Mouse (Mus musculus) B cell, adult 2 months (primary cell): ENCODE data around the gene Tcaim.
A peak's percentile ranks its signal among the peaks of the same experiment; 100 is the strongest.
"Not testable (repeated sequence)": the region's sequence is repeated elsewhere in the genome, so short reads cannot be mapped to it uniquely, and the experiment has no call there.

Source experiments
- DNase-seq, 2 experiments: peaks; one replicate each; pipeline ENCODE4 v3.0.0; 2022

Tcaim gene

DNA sequence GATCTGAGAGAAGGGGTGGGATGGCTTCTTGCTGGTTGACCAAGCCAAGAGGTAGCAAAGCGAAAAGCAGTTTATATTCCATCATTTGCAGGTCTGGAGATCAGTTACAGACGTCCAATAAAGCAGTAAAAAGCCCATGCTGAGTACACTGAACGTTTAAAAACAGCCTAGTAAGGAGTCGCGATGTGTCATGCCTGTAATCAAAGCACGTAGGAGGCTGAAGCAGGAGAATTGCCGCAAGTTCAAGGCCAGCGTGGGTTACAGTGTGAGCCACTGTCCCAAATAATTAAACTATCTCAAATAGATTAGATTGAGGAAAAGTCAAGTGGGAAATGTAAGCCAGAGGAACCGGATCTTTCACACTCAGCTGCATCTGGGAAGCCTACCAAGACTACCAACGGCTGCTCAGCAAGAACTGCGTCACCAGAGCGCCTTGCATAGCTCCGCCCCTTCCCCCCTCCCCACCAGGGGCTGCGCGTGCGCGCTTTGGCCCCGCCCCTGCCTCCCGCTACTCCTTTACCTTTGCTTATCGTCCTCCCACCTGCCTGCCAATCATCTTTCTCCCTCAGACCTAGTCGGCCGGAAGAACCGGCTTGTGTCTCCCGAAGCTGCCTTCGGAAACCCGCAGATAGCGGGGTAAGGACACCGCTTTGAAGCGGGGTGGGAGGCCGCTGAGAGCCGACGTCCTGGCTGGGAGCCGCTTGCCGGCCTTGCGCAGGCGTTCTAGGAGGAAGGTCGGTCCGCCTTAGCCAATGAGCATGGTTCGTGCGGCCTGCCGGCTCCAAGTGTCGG, at the start of gene Tcaim:
Tcaim (plus strand) TSS at position 487 of the 792 bp plus-strand sequence.
- peak; percentile 90 to 91 for DNase-seq

DNA sequence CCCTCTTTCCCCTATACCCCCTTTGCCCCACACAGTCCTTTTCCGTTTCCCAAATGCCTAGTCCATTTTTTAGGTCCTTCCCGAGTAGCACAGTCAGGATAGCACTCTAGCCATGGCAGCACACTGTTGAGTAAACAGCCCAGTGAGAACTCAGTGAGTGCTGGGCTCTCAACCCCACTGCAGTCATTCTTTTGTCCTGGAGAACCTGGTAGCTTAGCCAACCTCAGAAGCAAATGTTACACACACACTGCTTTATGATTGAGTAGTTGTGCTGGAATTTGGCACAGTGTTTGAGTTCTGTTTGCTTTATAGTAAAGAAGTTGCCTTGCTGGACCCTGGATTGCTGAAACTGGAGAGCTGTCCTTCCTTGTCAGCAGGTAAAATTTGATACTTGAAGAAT, 47.7 kb upstream of the Tcaim start:
- DNase-seq = no peak

DNA sequence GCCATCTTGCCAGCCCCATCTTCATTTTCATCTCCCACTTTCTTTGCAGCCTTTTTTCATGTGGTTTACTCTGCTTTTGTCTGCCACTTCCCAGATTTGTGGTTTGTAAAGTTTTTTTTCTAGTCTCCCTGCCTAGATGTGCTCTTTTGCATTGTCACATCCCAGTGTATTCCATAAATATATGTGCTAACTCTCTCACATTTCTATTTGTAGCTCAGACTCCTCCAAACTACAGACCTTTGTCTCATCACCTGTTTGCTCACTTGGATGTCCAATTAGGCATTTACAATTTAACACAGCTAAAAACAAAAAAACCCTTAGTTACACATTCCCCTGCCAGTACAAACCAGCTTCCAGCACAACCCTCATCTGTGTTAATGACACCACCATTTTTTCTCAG, 45.2 kb upstream of the Tcaim start:
- DNase-seq = no peak

DNA sequence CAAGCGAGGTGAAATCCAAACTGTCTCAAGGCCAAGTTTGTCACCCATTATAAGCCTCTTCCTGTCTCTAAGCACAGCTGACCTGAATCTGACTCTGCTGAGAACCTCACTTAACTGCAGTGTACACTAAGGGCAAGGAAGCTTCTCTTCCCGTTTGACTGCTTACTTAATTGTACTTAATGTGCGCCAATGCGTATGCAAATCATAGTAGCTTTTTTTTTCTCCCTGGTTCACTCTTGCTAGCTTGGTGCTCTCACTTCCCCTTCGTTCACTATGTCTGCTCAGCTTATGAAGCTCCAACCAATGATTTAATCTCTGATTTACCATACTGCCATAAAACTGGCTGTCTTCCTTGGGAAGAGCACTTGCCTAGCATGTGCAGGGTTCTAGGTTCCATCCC, 20.1 kb upstream of the Tcaim start:
- peak; percentile 51 to 56 for DNase-seq

DNA sequence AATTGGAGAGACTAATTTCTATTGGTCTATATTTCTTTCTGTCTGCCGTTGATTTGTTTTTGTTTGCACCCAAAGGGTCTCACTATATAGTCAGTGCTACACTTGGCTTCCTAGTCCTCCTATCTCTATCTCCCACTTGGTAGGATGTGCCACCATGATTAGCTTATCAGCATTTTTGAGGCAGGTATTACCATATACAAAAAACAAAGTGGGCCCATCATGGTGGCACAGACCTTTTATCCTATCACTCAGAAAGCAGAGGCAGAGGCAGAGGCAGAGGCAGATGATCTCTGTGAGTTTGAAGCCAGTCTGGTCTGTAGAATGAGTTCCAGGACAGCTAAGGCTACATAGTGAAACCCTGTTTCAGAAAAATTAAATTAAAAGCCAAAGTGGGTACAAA, 18.8 kb upstream of the Tcaim start:
- DNase-seq = no peak

DNA sequence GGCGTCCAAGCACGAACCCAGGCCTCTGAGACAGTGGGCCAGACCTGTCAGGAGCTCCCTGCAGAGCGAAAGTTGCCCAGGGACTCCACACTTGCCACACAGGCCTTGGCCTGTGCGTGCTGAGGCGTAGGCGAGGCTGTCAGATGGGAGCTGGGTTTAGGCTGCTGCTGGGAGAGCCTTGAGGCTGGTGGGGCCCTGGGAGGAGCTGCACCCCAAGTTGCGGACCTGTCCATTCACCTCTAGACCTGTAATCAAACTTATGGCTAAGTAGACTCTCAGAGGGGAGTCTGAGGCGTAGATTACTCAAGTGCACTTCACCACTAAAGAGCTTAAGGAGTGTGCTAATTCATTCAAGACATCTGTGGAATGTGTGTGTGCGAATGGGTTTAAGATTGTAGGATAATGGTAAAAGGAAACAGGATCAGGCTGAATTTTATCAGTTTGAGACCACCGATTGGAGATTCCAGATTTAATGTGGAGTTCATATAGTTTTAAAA, 554 bp downstream of the Tcaim start:
- no peak for DNase-seq

DNA sequence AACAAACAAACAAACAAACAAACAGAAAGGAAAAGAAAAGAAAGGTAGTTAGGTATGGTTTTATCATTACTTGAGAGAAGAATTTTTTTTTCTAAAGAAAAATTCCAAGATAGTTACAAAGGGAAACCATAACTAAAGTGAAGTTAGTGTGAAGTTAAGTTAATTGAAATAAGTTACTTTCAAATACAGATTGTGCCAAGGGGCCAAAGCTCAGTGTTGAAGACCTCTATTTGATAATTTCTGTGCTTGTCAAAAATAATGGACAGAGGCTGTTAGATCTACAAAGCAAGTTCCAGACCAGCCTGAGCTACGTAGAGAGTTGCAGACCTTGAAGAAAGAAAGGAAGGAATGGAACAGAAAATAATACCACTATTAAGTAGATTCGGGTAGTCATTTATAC, 1.8 kb downstream of the Tcaim start:
- DNase-seq = no peak

DNA sequence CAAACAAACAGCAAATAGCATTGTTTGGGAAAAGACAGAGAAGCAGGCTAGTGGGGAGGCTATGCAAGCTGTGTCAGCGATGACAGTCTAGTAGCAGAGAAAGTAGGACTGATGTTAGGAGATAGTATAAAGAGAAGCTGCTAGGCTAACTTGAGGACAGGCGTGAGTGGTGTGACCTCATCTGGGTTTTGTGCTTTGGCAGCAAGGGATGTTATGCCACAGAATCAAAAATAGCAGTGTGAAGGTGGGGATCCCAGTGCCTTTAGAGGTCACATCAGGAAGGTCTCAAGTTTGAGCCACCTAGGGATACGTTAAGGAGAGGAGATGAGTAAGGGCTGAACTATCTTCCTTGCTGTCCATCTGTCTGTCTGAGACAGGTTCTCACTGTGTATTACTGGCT, 4.9 kb downstream of the Tcaim start:
- no peak for DNase-seq

DNA sequence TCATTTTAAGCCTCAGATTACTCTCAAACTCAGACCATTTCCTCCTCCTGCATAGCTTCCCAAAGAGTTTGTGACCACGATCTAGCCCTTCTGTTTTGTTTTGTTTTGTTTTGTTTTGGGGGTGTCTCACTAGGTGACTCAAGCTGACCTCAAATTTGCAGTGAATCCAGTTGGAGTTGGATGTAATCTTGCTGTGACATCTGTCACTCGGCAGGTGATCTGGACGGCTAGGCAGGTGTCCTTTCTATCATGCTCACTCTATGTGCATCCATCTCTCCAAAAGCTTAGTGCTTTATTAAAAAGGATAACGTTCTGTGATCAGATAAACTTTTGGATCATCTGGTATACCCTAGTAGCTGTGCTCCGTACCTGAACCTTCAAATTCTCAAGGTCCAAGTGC, 7.0 kb downstream of the Tcaim start:
- DNase-seq = no peak

DNA sequence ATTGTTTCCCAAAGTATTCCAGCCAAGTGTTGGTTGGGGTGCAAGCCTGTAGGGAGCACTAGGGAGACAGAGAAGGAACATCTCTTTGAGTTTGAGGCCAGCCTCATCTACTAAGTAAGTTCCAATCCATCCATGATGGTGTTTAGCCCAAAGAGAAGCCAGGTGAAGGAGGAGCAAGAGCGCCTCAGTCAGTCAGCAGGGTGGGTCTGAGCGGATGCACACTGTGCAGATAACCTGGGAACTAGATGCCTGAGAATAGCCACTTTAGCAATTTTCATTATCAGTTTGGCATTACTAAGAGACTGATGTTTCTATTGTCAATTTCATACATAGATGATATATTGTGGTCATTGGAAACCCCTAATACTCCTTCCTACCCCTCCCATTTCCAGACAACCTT, 9.4 kb downstream of the Tcaim start:
- DNase-seq = no peak

DNA sequence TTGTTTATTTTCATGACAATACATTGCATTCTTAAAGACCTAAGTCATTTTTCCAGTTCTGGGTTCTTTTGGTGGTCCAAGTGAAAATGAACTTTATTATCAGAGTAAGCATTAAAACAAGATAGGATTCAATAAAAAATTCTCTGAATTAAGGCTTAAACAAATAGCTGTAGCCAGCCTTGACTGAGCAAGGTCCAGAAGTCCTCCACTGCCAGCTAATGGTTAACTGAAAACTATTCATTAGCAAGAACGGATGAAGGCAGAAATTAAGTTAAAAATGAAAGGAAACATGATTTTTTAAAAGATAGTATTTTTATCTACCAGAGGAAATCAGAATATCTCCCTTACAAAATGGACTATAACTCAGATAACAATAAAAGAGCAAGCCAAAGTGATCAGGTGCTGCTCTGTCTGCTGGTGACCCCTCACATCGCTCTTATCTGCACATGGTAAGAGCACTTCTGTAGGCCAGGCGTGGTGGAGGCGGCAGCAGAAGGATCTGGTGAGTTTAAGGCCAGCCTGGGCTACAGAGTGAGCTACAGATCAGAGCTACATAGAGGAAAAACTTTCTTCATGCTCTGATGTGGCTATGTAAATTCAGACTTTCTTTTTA, 10.0 kb downstream of the Tcaim start:
- no peak for DNase-seq

DNA sequence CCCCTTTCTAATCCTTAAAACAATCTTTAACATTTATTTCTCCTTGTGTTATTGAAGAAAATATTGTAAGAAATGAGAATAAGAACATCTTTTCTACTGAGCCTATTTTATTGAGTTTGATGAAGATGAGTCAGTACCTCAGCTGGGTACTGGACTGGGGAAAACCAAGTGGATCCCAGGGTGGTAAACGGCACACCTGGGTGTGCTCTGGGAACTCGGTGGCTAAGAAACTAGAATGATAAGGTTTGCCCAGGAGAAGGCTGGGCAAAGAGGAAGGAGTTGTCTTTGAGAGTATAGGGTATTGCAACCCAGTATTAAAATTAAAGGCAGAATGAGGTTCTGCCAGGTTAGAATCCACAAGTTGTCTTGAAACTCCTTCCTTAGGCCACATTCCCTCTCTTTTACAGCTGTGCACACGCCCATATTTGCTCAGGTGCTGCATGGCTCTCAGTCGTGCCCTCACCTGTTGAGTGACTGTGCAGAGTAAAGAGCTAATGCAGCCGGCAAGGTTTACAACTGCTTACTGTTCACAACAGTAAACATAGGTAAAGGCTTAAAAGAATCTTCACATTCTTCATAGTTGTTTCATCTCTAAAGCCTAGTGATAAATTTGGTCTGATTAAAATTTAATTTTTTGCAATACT, 18.2 kb downstream of the Tcaim start:
- DNase-seq = no peak

DNA sequence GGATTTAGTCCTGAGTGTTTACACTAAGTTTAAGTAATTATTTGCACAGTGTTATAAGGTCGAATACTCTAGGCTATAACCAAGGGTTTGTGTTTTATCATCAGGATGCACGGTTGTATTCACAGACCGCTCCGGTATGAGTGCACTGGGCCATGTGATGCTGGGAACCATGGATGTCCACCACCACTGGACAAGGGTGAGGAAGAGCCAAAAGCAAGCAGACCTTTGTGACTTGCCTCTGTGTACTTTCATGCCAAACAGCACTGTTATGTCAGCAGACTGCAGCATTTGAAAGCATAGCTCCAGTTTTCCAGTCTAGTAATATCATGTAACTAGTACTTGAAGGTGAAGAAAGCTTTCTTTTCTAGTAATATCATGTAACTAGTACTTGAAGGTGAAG, 21.4 kb downstream of the Tcaim start:
- DNase-seq = no peak

DNA sequence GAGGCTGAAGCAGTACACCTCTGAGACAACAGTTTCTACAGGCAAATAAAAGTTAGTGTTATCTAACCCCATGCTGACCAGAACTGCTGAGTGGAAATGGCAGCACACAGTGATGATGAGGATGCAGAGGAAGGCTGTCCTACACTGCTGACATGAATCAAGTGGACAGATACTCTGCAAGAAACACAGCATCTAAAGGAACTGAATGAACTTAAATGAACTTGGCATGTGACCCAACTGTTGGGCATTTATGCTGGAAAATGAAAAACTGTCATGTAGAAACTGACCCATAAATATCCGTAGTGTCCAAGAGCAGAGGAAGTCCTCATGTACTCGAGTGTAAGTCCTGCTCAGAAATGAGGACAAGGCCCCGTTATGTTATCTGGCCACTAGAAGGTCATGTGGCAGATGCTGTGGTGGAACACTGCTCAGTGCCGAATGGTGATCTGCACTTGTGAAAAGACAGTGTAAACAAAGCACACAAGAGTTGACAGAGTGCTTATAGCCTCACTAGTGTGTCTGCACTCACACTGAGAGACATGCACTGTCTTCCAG, 24.6 kb downstream of the Tcaim start:
- no peak for DNase-seq

DNA sequence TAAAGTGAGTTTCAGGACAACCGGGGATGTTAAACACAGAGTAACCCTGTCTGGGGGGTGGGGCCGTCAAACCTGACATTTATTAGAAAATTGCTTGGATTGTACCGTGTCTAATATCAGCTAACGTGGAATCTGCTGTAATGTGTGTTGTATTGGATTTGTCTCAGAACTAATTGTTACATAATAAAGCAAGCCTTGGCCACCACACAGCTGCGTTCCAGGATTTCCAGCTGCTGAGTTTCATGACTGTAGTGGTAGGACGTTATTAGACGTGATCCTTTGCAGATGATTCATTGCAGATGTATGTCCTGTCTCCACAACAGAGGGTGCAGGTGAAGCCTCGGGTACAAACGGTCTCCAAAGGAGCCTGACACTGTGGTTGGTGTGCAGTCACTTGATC, 30.8 kb downstream of the Tcaim start:
- no peak for DNase-seq

DNA sequence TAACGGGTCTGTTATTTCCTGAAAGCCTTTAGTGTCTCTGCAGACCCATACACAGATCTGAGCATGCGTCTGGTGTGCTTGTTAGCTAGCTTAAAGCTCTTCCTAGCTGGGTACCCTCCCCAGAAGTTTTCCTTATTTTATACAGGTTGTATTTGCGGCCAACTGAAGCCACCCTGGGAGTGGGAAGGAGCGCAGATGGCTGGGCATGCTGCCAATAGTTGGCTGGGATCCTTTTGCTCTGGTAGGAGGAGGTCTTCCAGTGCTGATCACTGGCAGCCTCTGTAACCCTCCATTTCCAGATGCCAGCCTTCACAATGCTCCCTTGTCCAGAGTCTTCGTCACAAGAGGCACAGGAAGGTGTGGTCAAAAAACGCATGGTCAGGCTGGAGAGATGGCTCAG, 31.5 kb downstream of the Tcaim start:
- DNase-seq = no peak

DNA sequence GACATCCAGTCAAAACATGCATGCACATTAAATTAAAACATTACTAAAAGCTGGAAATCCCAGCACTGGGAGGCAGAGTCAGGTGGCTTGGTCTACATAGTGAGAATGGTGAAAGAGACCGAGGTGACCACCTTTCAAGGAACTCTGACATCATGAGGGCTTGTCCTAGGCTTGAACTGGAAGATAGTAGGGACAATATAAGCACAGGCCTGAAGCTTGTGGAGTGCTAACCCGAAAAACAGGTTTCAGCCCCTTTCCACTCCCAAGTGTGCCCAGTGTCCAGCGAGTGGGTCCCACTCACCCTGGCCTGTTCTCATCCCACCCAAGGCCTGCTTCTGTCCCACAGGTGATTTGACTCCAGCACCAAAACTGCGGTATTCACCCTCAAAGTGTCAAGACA, 31.9 kb downstream of the Tcaim start:
- no peak for DNase-seq

DNA sequence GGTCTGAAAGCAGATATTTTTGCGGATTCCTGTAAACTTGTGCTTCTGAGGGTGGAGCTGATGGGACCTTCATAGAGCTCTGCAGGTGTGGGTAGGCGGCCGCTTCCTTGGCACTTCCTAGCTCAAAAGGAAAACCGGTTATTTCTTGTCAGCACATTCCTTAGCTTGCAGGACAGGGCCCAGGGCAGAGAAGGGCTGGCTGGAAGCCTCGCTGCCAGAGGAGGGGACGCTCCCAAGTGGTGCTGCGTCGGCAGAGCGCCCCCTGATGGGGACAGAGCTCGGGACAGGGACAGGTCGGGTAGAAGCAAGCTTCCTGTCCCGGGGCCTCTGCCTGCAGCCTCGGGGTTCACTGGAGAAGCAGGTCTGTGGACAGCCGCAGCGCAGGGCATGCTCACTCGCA, 32.3 kb downstream of the Tcaim start:
- peak; percentile 24 to 25 for DNase-seq

DNA sequence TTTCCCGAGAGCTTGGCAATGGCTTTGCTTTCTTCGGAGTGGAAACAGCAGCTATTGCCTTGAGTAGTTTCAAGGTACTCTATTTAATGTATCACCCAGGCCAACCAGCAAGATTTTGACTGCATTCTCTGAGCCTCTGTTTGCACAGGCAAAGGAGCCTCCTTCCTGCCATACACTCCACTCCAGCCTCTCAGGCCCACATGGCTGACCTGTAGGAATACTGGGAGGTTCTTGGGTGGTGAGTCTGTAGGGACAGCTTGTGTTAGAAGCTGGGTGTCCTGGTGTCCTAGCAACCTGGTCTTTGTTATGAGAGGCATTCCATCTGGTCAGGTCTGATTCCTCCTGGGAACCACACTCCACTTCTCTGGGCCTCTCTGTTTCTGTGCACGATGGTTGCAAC, 38.4 kb downstream of the Tcaim start, which contains the start of gene Gm35549:
Gm35549 (minus strand) TSS at position 276 of the 400 bp plus-strand sequence.
- no peak for DNase-seq

DNA sequence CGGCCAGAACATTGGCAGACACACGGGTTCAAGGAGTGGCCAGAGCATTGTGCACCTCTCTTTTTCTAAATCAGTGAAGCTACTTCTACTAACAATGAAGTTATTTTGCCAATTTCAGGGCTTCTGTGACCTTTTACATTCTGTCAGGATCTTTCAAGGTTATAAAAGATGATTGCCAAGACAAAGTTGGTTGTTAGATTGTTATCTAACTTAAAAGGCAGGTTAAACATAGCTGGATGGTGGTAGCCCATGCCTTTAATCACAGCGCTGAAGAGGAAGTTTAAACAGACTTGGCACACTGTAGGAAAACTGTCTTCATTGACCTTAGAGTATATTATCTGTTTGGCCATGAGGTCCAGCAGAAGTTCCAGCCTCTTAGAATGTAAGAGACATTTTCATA, 40.3 kb downstream of the Tcaim start:
- no peak for DNase-seq

DNA sequence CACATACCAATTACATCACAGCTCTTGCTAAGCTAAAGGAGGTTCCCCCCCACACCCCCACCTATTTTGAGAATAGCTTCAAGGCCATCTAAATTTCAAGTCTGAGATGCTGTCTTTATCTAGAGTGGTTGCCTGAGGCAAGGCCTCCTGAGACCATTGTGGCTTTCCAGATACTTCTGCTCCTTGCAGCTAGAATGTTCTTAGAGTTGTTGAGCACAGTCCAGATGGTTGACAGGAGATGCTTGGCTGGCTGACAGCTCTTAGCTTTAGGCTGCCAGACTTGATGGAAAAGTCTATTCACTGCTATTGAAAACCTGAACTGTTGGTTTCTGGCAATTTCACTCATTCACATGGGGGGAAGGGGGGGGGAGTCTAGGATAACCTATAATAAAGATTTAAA, 40.8 kb downstream of the Tcaim start:
- DNase-seq = no peak

DNA sequence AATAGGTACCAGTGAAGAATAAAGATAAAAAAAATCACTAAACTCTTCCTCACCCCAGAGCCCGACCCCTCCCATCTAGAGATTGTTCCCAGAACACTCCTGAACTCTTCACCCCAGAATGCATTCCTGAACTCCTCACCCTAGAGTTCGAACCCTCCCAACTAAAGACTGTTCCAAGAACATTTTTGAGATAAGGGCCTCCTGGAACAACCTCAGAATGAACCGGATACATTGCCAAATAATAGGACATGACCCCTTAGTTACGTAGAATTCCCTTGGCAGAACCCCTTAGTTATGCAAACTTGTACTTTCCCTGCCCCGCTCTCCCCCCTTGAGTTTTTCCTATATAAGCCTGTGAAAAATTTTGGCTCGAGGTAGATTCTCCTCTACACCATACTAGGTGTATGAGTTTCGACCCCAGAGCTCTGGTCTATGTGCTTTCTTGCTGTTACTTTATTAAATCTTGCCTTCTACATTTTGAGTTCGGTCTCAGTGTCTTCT, 42.5 kb downstream of the Tcaim start:
- DNase-seq = not testable (repeated sequence)

DNA sequence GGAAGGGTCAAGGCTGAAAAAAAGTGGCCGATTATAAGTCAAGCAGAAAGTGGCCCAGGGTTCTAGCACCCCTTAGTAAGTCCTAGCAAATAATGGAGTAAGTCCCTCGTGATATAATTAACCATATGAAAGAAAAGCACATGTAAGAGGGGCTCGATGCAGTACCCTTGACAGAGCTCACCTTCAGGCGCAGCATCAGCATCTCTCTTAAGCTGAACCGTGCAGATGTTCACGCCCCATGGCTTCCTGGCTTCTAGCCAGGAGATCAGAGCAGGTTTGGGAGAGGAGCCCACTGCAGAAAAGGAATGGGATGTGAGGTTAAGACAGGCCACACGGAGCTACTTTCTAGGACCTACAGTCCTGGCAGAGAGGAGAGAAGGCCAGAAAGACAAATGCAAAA, 49.2 kb downstream of the Tcaim start:
- no peak for DNase-seq

DNA sequence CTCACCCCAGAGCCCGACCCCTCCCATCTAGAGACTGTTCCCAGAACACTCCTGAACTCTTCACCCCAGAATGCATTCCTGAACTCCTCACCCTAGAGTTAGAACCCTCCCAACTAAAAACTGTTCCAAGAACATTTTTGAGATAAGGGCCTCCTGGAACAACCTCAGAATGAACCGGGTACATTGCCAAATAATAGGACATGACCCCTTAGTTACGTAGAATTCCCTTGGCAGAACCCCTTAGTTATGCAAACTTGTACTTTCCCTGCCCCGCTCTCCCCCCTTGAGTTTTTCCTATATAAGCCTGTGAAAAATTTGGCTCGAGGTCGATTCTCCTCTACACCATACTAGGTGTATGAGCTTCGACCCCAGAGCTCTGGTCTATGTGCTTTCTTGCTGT, 49.8 kb downstream of the Tcaim start:
- not testable (repeated sequence) for DNase-seq
